Mouse (Mus musculus) kidney, embryonic 15.5 days (tissue): ENCODE results near the gene Zdhhc4. TPM values are rescaled to one million over a fixed set of nuclear protein-coding genes. Genes with fewer than 3 reads are reported as not detected.
A peak's percentile ranks its signal among the peaks of the same experiment; 100 is the strongest.

ENCODE experiments used
- ATAC-seq: fragments of 200-750 bp; cut with Nextera tagmentation; replicated peaks from 2 replicates; pipeline ENCODE4 v1.8.0; 2017; ENCODE audit warnings: moderate TSS enrichment; ENCODE audit not compliant: low FRiP score
- H3K27ac ChIP-seq: fragments of 300-500 bp; sonication (generic); 2 replicates; pipeline ENCODE4 v1.5.1; 2015; ENCODE audit warnings: mild to moderate bottlenecking, inconsistent platforms
- H3K27me3 ChIP-seq: fragments of 300-500 bp; sonication (generic); 2 replicates; pipeline ENCODE4 v1.6.1; 2015; ENCODE audit warnings: inconsistent platforms
- H3K36me3 ChIP-seq: fragments of 300-500 bp; sonication (generic); 2 replicates; pipeline ENCODE4 v1.6.1; 2015; ENCODE audit warnings: inconsistent platforms
- H3K4me1 ChIP-seq: fragments of 300-500 bp; sonication (generic); 2 replicates; pipeline ENCODE4 v1.6.1; 2015; ENCODE audit warnings: inconsistent platforms
- H3K4me2 ChIP-seq: fragments of 300-500 bp; sonication (generic); 2 replicates; pipeline ENCODE4 v1.6.1; 2015; ENCODE audit warnings: moderate library complexity, mild to moderate bottlenecking, inconsistent platforms
- H3K4me3 ChIP-seq: fragments of 300-500 bp; sonication (generic); replicated peaks from 2 replicates; pipeline ENCODE4 v1.5.1; 2015; ENCODE audit warnings: mild to moderate bottlenecking, inconsistent platforms
- H3K9ac ChIP-seq: fragments of 300-500 bp; sonication (generic); 2 replicates; pipeline ENCODE4 v1.6.1; 2015; ENCODE audit warnings: mild to moderate bottlenecking, inconsistent platforms
- H3K9me3 ChIP-seq: fragments of 300-500 bp; sonication (generic); replicated peaks from 2 replicates; pipeline ENCODE4 v1.6.1; 2016; ENCODE audit warnings: inconsistent platforms
- WGBS: fragments of 180-500 bp; shearing (Covaris S2); methylation state at CpG from one replicate; pipeline ENCODE4 v1.1.7; 2015; ENCODE audit warnings: mixed read lengths; 5-methylcytosine and 5-hydroxymethylcytosine counted together
- polyA plus RNA-seq: library from polyadenylated mRNA; unstranded; fragments of >200 nt; fragmentation: Nextera tagmentation; extraction: Ambion mirVana; gene quantifications from 2 replicates; pipeline ENCODE4 v1.2.1, GENCODE M21; 2015

Zdhhc4 gene
- polyA plus RNA-seq, 1 experiment from 2014 or later = 76.4 TPM

DNA sequence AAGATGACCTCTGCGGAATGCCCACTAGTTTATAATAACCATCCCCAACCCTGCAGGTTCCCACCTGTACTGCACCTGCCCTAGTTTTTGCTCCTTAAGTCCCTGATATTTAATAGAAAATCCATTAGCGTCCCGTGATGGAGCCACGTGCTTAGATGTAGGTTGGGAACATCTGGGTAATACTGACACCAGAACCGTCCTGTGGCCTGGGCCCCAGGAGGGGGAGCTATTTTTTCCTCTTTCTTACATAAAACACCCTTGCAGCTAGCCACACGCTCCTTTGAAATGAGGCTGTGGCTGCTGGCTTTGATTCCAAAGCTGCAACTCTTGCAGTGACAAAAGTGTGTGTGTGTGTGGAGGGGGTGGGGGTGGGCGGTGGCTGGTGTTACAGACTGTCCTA lies 30.2 kb upstream of the Zdhhc4 start:
- Histone ChIP-seq H3K4me2 (no peak overlapping the region), H3K27ac (no peak overlapping the region), H3K9ac (no peak overlapping the region), H3K4me1 (peaks cover 16% of the 10 kb centered on the region), H3K9me3 (no peaks in the 10 kb centered on the region), H3K36me3 (no peaks in the 10 kb centered on the region), H3K4me3 (no peak overlapping the region), H3K27me3 (peaks cover 64% of the 10 kb centered on the region)
- WGBS = 30% methylated on average over 7 of the region's 7 CpGs
- no peak for ATAC-seq

DNA sequence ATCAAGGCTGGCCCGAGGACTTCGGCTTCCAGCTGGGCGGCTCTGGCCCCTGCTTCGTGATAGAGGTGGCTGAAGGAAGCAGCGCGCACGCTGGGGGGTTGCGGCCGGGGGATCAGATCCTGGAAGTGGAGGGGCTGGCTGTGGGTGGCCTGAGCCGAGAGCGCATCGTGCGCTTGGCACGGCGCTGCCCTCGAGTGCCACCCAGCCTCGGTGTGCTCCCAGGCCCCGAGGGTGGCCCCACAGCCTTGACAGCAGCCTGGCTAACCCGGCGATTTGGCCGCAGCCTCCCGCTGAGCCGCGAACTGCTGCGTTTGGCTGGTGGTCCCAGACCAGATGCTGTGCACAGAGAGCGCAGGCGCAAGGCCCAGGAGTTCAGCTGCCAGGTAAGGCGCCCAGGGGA lies 28.5 kb upstream of the Zdhhc4 start:
- WGBS = 4% methylated on average over 28 of the region's 28 CpGs
- Histone ChIP-seq H3K27ac (no peak overlapping the region), H3K27me3 (peaks cover 48% of the 10 kb centered on the region), H3K4me2 (peak overlapping the region; percentile 54), H3K4me1 (peaks cover 9% of the 10 kb centered on the region), H3K36me3 (no peaks in the 10 kb centered on the region), H3K4me3 (peak overlapping the region; percentile 22), H3K9ac (no peak overlapping the region), H3K9me3 (no peaks in the 10 kb centered on the region; the same call in 1 of the 2 replicates)
- ATAC-seq = no peak; the same call in 1 of the 2 replicates

DNA sequence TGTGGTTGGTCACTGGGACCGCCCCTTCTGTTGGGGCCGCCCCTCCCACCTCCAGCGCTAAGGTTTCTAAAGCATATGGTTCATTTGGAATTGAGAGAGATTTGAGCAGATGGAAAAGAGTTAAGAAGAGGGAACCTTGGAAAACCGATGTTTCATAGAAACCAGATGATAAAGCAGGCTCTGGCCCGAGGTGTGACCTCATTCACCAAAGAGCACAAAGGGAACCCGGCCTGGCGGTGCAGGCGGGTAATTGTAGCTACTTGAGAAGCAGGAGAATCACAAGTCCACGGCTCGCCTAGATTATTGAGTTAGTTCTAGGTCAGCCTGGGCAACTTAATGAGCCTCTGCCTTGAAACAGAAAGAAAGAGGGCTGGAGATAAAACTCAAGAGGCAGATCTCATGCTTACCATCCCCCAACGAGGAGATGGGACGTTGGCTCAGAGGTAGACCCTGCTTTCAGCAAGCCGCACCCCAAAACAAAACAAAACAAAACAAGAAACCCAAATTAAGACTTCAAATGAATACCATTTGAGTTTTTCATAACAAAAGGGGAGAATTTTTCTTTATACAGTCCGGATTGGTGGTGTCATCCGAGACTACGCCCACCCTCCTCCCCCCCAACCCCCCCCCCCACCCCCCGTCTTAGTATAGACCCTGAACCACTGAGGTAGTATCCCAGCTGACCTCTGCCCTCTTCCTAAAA lies 27.8 kb upstream of the Zdhhc4 start, which contains the start of gene Grid2ip:
TSS of gene Grid2ip (plus strand) at position 653 of the 703 bp plus-strand sequence.
- H3K36me3 ChIP-seq = no peaks in the 10 kb centered on the region
- H3K9ac ChIP-seq = no peak within 1 kb of the TSS
- peak within 1 kb of the TSS; percentile 22 for H3K4me3 ChIP-seq
- no peak within 1 kb of the TSS for H3K27ac ChIP-seq
- peaks cover 9% of the 10 kb centered on the region for H3K4me1 ChIP-seq
- ATAC-seq = no peak
- 21% methylated on average over 17 of the region's 17 CpGs for WGBS
- peaks cover 2% of the 10 kb centered on the region; the same call in 1 of the 2 replicates for H3K9me3 ChIP-seq
- H3K27me3 ChIP-seq = peaks cover 44% of the 10 kb centered on the region
- peak within 1 kb of the TSS; percentile 54 for H3K4me2 ChIP-seq

DNA sequence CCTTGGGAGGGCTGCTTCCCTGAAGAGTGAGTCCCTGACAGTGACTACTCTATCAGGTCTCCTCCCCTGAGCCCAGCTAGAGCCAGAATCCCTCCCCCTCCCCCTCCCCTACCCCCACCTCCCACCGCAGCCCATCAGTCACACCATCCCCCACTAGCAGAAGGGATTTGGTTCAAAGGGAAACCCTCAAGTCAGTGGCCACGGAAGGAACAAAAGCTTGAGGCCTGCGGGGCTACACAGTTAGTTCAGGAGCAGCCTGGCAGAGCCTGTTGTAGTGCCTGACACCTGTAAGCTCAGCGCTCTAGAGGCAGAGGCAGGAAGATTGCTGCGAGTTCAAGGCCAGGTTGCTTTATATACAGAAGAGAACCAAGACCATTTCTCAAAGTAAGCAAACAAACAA lies 27.0 kb upstream of the Zdhhc4 start:
- Histone ChIP-seq H3K4me1 (peaks cover 9% of the 10 kb centered on the region), H3K4me2 (no peak overlapping the region), H3K9me3 (peaks cover 3% of the 10 kb centered on the region; the same call in 1 of the 2 replicates), H3K27ac (no peak overlapping the region), H3K27me3 (peaks cover 39% of the 10 kb centered on the region), H3K36me3 (no peaks in the 10 kb centered on the region), H3K4me3 (no peak overlapping the region), H3K9ac (no peak overlapping the region)
- 37% methylated on average over 5 of the region's 5 CpGs for WGBS
- ATAC-seq = no peak

DNA sequence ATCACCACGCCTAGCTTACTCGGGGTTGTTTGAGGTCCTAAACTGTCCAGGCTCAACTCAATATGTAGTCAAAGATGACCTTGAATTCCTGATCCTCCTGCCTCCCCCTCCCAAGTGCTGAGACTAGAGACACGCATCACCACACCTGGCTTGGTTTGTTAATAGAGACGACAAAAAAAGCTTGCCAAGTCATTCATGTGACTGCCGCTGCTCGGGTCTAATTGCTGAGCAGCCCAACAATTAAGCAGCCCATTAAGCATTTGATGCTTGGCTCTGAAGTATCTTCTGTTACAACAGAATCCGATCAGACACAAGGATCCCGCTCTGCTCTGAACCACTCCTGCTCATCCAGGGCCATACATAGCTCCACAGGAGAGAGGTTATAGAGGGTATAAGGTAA lies 17.3 kb upstream of the Zdhhc4 start:
- Histone ChIP-seq H3K36me3 (no peaks in the 10 kb centered on the region), H3K4me3 (no peak overlapping the region), H3K4me2 (no peak overlapping the region), H3K9ac (no peak overlapping the region), H3K27ac (peak overlapping the region; percentile 62), H3K9me3 (no peaks in the 10 kb centered on the region), H3K4me1 (0 out of 2 replicates have a peak, but pooled peaks cover 6% of the 10 kb centered on the region), H3K27me3 (no peaks in the 10 kb centered on the region)
- 44% methylated on average over 8 of the region's 8 CpGs for WGBS
- peak; percentile 86 for ATAC-seq

DNA sequence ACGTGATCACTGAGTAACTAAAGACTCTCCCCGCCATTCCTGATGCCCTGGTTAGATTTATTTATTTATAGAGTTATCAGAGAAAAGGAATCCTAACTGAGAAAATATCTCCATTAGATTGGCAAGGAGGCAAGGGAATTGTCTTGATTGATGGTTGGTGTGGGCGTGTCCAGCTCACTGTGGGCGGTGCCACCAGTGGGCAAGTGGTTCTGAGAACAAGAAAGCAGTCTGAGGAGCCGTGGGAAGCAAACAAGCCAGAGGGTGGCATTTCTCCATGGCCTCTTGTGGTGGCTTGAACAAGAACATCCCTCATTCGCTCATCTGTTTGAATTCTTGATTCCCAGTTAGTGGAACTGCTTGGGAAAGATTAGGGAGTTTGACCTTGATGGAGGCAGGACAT lies 10.5 kb upstream of the Zdhhc4 start:
- no peaks in the 10 kb centered on the region for H3K36me3 ChIP-seq
- no peak for ATAC-seq
- H3K4me2 ChIP-seq = no peak overlapping the region
- no peak overlapping the region for H3K27ac ChIP-seq
- no peaks in the 10 kb centered on the region for H3K4me1 ChIP-seq
- no peak overlapping the region for H3K9ac ChIP-seq
- no peak overlapping the region for H3K4me3 ChIP-seq
- H3K9me3 ChIP-seq = no peaks in the 10 kb centered on the region
- no peaks in the 10 kb centered on the region for H3K27me3 ChIP-seq
- WGBS = 47% methylated on average over 6 of the region's 6 CpGs

DNA sequence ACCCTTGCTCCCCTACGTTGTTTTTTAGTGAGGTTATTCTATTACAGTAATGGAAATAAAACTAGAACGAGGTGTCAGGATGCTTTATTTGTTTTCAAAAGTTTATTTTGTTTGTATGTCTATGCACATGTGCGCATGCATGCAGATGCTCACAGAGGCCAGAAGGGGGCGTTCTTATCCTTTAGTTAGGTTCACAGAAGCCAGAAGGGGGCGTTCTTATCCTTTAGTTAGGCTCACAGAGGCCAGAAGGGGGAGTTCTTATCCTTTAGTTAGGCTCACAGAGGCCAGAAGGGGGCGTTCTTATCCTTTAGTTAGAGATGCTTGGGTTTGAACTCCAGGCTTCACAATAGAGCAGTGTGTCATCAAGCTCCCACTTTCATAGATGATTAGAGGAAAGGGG lies 7.5 kb upstream of the Zdhhc4 start:
- no peak overlapping the region for H3K9ac ChIP-seq
- no peak overlapping the region for H3K4me2 ChIP-seq
- ATAC-seq = no peak
- H3K36me3 ChIP-seq = no peaks in the 10 kb centered on the region
- H3K27ac ChIP-seq = no peak overlapping the region
- WGBS = 66% methylated on average over 6 of the region's 6 CpGs
- no peaks in the 10 kb centered on the region for H3K27me3 ChIP-seq
- H3K4me1 ChIP-seq = no peaks in the 10 kb centered on the region
- H3K4me3 ChIP-seq = no peak overlapping the region
- H3K9me3 ChIP-seq = no peaks in the 10 kb centered on the region

DNA sequence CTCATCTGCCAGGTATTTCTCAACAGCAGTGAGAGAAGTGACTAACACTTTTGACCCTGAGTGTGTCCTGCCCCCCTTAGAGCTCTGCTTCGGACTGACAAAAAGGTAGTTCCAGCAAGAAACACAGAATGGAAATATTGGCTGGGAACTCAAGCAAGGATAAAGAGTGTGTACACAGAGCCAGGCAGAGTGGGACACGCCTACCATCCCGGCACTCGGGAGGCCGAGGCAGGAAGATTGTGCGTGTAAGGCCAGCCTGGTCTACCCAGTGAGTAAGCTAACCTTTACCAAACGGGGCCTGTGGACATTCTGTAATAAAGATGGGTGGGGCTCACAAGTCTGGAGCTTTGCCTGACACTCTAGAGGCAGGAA lies 6.0 kb upstream of the Zdhhc4 start:
- no peak for ATAC-seq
- H3K36me3 ChIP-seq = no peaks in the 10 kb centered on the region
- H3K27ac ChIP-seq = no peak overlapping the region
- H3K9me3 ChIP-seq = no peaks in the 10 kb centered on the region
- H3K4me3 ChIP-seq = no peak overlapping the region
- WGBS = 75% methylated on average over 7 of the region's 7 CpGs
- no peaks in the 10 kb centered on the region for H3K27me3 ChIP-seq
- no peak overlapping the region for H3K4me2 ChIP-seq
- H3K4me1 ChIP-seq = peaks cover 2% of the 10 kb centered on the region
- H3K9ac ChIP-seq = no peak overlapping the region

DNA sequence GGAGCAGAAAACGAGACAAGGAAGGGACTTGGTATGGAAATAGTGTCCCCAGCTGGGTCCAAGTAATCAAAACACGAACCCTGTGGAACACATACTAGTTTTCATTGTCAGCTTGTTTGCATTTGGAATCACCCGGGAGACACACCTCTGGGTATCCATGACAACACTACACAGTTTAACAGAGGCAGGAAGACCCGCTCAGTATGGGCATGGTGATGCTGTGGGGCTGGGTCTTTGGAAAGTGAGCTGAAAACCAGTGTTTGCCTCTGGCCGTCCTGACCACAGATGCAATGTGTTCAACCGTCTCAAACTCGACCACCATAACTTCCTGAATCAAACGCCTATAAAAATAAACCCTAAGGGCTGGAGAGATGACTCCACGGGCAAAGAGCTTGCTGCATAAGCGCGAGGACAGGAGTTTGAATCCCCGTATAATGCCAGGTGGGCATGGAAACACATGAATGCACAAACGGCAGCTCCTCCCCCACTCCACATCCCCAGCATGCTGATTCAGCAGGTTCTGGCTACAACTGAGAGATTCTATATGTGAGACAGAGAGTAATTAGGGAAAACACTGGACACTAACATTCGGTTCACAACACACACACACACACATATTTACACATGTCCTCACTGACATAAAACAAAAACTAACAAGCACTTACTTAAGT lies 5.5 kb upstream of the Zdhhc4 start:
- peaks cover 7% of the 10 kb centered on the region for H3K4me1 ChIP-seq
- no peak for ATAC-seq
- no peaks in the 10 kb centered on the region for H3K27me3 ChIP-seq
- no peak overlapping the region for H3K27ac ChIP-seq
- H3K36me3 ChIP-seq = no peaks in the 10 kb centered on the region
- H3K4me3 ChIP-seq = no peak overlapping the region
- H3K9ac ChIP-seq = no peak overlapping the region
- WGBS = 60% methylated on average over 14 of the region's 14 CpGs
- no peaks in the 10 kb centered on the region for H3K9me3 ChIP-seq
- no peak overlapping the region for H3K4me2 ChIP-seq

DNA sequence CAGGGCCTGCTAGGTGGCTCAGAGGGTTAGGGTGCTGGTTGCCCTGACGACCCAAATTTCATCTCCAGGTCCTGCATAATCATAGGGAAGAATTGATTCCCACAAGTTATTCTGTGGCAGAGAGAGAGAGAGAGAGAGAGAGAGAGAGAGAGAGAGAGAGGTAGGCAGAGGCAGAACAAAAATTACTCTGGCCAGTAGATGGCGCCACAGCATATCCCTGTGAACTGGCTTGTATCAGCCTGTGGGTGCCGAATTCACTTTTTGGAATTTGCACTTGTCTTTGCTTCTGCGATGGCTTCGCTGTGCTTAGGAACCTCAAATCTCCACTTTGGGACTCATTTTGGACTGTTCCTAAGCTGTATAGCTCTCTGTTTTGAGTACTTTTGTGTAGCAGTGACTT lies 4.8 kb upstream of the Zdhhc4 start:
- 12% methylated on average over 5 of the region's 5 CpGs for WGBS
- 0 out of 2 replicates have a peak, but pooled peaks have one; percentile 37 for ATAC-seq
- H3K4me2 ChIP-seq = peak overlapping the region; percentile 29; the same call in 1 of the 2 replicates

DNA sequence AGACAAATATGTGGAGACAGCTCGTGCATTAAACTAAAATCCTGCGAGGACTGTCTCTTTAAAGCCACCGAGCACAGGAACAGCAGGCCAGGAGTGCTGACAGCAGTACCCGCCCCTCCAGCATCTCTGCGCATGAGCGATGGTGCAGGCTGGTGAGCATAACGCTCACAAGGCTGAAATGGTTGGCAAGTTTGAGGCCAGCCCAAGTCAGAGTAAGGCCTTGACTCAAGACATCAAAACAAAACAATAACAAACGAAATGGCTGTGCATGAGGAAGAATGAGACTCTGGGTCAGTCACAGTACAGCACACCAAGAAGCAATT lies 11.8 kb downstream of the Zdhhc4 start:
- H3K27ac ChIP-seq = no peak overlapping the region
- no peaks in the 10 kb centered on the region for H3K27me3 ChIP-seq
- H3K9me3 ChIP-seq = no peaks in the 10 kb centered on the region
- 57% methylated on average over 8 of the region's 8 CpGs for WGBS
- no peak overlapping the region for H3K9ac ChIP-seq
- H3K4me3 ChIP-seq = no peak overlapping the region
- no peak overlapping the region for H3K4me2 ChIP-seq
- H3K36me3 ChIP-seq = peaks cover 75% of the 10 kb centered on the region
- no peak for ATAC-seq
- peaks cover 25% of the 10 kb centered on the region for H3K4me1 ChIP-seq

More for the DNA sequence above, 4.8 kb upstream of the Zdhhc4 start:
- H3K4me1 ChIP-seq = peaks cover 8% of the 10 kb centered on the region
- no peaks in the 10 kb centered on the region for H3K27me3 ChIP-seq
- H3K36me3 ChIP-seq = no peaks in the 10 kb centered on the region
- no peak overlapping the region for H3K4me3 ChIP-seq
- no peak overlapping the region for H3K27ac ChIP-seq
- H3K9ac ChIP-seq = no peak overlapping the region
- H3K9me3 ChIP-seq = no peaks in the 10 kb centered on the region

DNA sequence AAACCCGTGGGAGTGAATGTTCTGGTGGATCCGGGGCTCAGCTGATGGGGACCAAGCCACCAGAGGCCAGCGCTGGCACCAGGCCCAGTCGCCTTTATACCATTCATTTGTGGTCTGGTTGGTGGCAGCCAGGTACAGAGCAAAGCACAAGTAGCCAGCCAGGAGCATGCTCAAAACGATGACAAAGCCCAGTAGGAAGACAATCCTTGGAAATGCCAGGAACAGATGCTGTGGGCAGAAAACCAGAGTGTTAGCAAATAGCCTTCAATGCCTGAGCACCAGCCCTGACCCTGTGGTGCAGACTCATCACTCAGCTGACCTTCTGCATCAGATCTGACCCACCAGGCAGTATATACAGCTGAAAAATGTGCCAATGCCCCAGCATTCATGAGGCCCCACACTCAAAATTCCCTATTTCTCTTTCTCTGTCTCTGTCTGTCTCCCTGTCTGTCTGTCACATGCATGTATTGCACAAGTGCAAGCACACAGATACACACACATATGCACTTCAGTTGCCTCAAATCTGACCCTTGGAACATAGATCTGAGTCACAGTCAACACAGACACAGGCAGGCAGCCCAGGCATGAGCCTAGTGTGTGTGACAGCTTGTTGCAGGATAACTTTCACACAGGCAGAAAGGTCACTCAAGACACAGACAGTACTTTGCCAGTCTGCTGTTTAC lies 12.3 kb downstream of the Zdhhc4 start:
- H3K27ac ChIP-seq = no peak overlapping the region
- H3K9ac ChIP-seq = no peak overlapping the region
- no peak overlapping the region for H3K4me2 ChIP-seq
- H3K4me1 ChIP-seq = peaks cover 26% of the 10 kb centered on the region
- H3K9me3 ChIP-seq = no peaks in the 10 kb centered on the region
- no peaks in the 10 kb centered on the region for H3K27me3 ChIP-seq
- WGBS = 84% methylated on average over 5 of the region's 5 CpGs
- ATAC-seq = no peak
- H3K4me3 ChIP-seq = no peak overlapping the region
- peaks cover 75% of the 10 kb centered on the region for H3K36me3 ChIP-seq
